Mouse (Mus musculus): ENCODE data around the gene Il12rb2.

- TF ChIP-seq CTCF (IDR thresholded peaks at IDR 0.05; ENCODE audit: low read depth, low read length) (no peak), POLR2A (IDR thresholded peaks at IDR 0.05; ENCODE audit: insufficient read depth, low read length) (no peak), EP300 (IDR thresholded peaks at IDR 0.05; ENCODE audit: insufficient read depth, low read depth, low read length) (no peak)
These were observed 106.5 kb downstream of the Il12rb2 start for GRCm38 (mm10) chr6:67269459-67269858.

Data from ES-Bruce4 (cell line).